Mouse (Mus musculus) heart, embryonic 14.5 days (tissue): ENCODE data around the gene Bloc1s3. TPM values are rescaled to one million over a fixed set of nuclear protein-coding genes. Genes with fewer than 3 reads are reported as not detected.
A peak's percentile ranks its signal among the peaks of the same experiment; 100 is the strongest.

Experiments
- ATAC-seq: fragments of 200-750 bp; cut with Nextera tagmentation; 2 replicates; pipeline ENCODE4 v1.8.0; 2017; ENCODE audit warnings: low read depth, moderate TSS enrichment; ENCODE audit not compliant: insufficient number of reproducible peaks, insufficient read depth, low FRiP score
- H3K27ac ChIP-seq, 2 experiments: fragments of 200-500 bp in 1 of 2; fragments of 300-500 bp in 1 of 2; sonication (generic) in 1 of 2; replicated peaks in 1 of 2; 2 replicates each; pipeline ENCODE4 v1.5.1; 2012 to 2014; ENCODE audit warnings: low read depth in 2 of 2, low read length in 2 of 2, control low read depth in 1 of 2, mild to moderate bottlenecking in 1 of 2, mixed read lengths in 1 of 2; ENCODE audit not compliant: control insufficient read depth in 1 of 2, insufficient read depth in 1 of 2
- H3K27me3 ChIP-seq: fragments of 300-500 bp; sonication (generic); 2 replicates; pipeline ENCODE4 v1.6.1; 2014; ENCODE audit warnings: mild to moderate bottlenecking, low read length, control low read depth; ENCODE audit not compliant: control insufficient read depth, insufficient read depth
- H3K36me3 ChIP-seq: fragments of 300-500 bp; sonication (generic); 2 replicates; pipeline ENCODE4 v1.6.1; 2014; ENCODE audit warnings: mild to moderate bottlenecking, control low read depth, low read length, mixed read lengths; ENCODE audit not compliant: control insufficient read depth, insufficient read depth
- H3K4me1 ChIP-seq, 2 experiments: fragments of 200-500 bp in 1 of 2; fragments of 300-500 bp in 1 of 2; sonication (generic) in 1 of 2; 2 replicates each; pipeline ENCODE4 v1.6.1; 2012 to 2014; ENCODE audit warnings: low read length in 2 of 2, control low read depth in 1 of 2, mixed read lengths in 1 of 2; ENCODE audit not compliant: control insufficient read depth in 2 of 2, insufficient read depth in 2 of 2
- H3K4me2 ChIP-seq: fragments of 300-500 bp; sonication (generic); 2 replicates; pipeline ENCODE4 v1.6.1; 2014; ENCODE audit warnings: mild to moderate bottlenecking, low read length
- H3K4me3 ChIP-seq, 2 experiments: fragments of 200-500 bp in 1 of 2; fragments of 300-500 bp in 1 of 2; sonication (generic) in 1 of 2; 2 replicates each; pipeline ENCODE4 v1.5.1; 2012 to 2014; ENCODE audit warnings: low read length in 2 of 2, mild to moderate bottlenecking in 2 of 2, control low read depth in 1 of 2, low read depth in 1 of 2, moderate library complexity in 1 of 2; ENCODE audit not compliant: control insufficient read depth in 1 of 2, insufficient read depth in 1 of 2
- H3K9ac ChIP-seq: fragments of 300-500 bp; sonication (generic); 2 replicates; pipeline ENCODE4 v1.6.1; 2014; ENCODE audit warnings: mild to moderate bottlenecking, low read length
- H3K9me3 ChIP-seq: fragments of 300-500 bp; sonication (generic); 2 replicates; pipeline ENCODE4 v1.6.1; 2016; ENCODE audit warnings: low read length, control low read depth; ENCODE audit not compliant: control insufficient read depth
- WGBS: fragments of 180-500 bp; shearing (Covaris S2); extraction: QIAGEN DNeasy Blood & Tissue Kit; methylation state at CpG from one replicate; pipeline ENCODE4 v1.1.7; 2014; 5-methylcytosine and 5-hydroxymethylcytosine counted together
- polyA plus RNA-seq: library from polyadenylated mRNA; unstranded; fragments of >200 nt; fragmentation: Nextera tagmentation; extraction: Ambion mirVana; gene quantifications from 2 replicates; pipeline ENCODE4 v1.2.1, GENCODE M21; 2014

Gene Bloc1s3
- polyA plus RNA-seq, 1 experiment from 2014 or later, result 1.7 TPM

DNA sequence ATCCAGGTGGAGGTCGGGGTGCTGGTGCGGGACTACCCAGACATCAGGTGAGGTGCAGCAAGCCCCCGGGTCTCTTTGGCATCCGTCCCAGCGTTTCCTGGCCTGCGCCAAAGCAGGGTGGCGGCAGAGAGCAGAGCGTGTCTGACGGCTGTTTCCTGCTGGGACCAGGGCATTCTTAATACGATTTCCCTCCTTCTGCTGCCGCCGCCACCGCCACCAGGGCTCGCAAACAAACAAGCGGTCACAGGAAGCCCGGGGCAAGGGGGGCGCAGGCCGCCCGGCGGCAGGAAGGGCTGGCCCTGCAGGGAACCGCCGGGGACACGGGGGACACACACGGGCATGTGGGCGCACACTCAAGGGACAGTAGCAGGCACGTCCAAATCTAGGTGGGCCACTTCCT is 16.4 kb downstream of the Bloc1s3 start:
- Histone ChIP-seq H3K9me3 (no peaks in the 10 kb centered on the region), H3K4me3 (peak overlapping the region; percentile 14 to 16; a peak in 2 of 4 replicates), H3K4me1 (peaks cover 3 to 7% of the 10 kb centered on the region in 2 experiments; a peak in 2 of 4 replicates), H3K4me2 (peak overlapping the region; percentile 60), H3K27ac (no peak overlapping the region; a peak in 1 of 4 replicates), H3K27me3 (peaks cover 44% of the 10 kb centered on the region), H3K36me3 (no peaks in the 10 kb centered on the region), H3K9ac (peak overlapping the region; percentile 51; the same call in 1 of the 2 replicates)
- WGBS, result 2% methylated on average over 26 of the region's 26 CpGs
- no peak for ATAC-seq

GRCm38 (mm10) chr7:19489525-19489924 is 18.6 kb downstream of the Bloc1s3 start:
- peaks cover 44% of the 10 kb centered on the region for H3K27me3 ChIP-seq
- H3K4me3 ChIP-seq, result peak overlapping the region; percentile 13 to 14; a peak in 2 of 4 replicates
- peak overlapping the region; percentile 44 for H3K4me2 ChIP-seq
- ATAC-seq, result no peak
- peaks cover 3 to 7% of the 10 kb centered on the region in 2 experiments; a peak in 2 of 4 replicates for H3K4me1 ChIP-seq
- H3K27ac ChIP-seq, result no peak overlapping the region
- peak overlapping the region; percentile 45; the same call in 1 of the 2 replicates for H3K9ac ChIP-seq
- no peaks in the 10 kb centered on the region for H3K9me3 ChIP-seq
- H3K36me3 ChIP-seq, result no peaks in the 10 kb centered on the region
- WGBS, result 20% methylated on average over 28 of the region's 31 CpGs

GRCm38 (mm10) chr7:19486549-19486948 is 21.6 kb downstream of the Bloc1s3 start:
- no peaks in the 10 kb centered on the region for H3K36me3 ChIP-seq
- H3K4me3 ChIP-seq, result no peak overlapping the region
- no peak overlapping the region for H3K4me2 ChIP-seq
- no peak for ATAC-seq
- H3K27ac ChIP-seq, result no peak overlapping the region
- H3K9me3 ChIP-seq, result no peaks in the 10 kb centered on the region
- H3K27me3 ChIP-seq, result peaks cover 41% of the 10 kb centered on the region
- 65% methylated on average over 7 of the region's 7 CpGs for WGBS
- no peak overlapping the region for H3K9ac ChIP-seq
- peaks cover 2 to 4% of the 10 kb centered on the region in 2 experiments; a peak in 2 of 4 replicates for H3K4me1 ChIP-seq

- peaks cover 31% of the 10 kb centered on the region for H3K27me3 ChIP-seq
- ATAC-seq, result no peak
- no peak overlapping the region for H3K4me3 ChIP-seq
- peaks cover 0 to 4% of the 10 kb centered on the region in 2 experiments; a peak in 1 of 4 replicates for H3K4me1 ChIP-seq
- no peaks in the 10 kb centered on the region for H3K36me3 ChIP-seq
- 70% methylated on average over 1 of the region's 1 CpGs for WGBS
- H3K4me2 ChIP-seq, result no peak overlapping the region
- H3K9me3 ChIP-seq, result no peaks in the 10 kb centered on the region
- H3K27ac ChIP-seq, result no peak overlapping the region
- H3K9ac ChIP-seq, result no peak overlapping the region
These were observed 22.7 kb downstream of the Bloc1s3 start for GRCm38 (mm10) chr7:19485488-19485887.

- Histone ChIP-seq H3K27me3 (peaks cover 10% of the 10 kb centered on the region), H3K9me3 (no peaks in the 10 kb centered on the region), H3K4me2 (no peak overlapping the region), H3K4me1 (no peaks in the 10 kb centered on the region), H3K9ac (no peak overlapping the region), H3K4me3 (no peak overlapping the region), H3K36me3 (no peaks in the 10 kb centered on the region), H3K27ac (no peak overlapping the region)
- no peak for ATAC-seq
- WGBS, result 83% methylated on average over 8 of the region's 8 CpGs
These were observed 24.9 kb downstream of the Bloc1s3 start for GRCm38 (mm10) chr7:19483281-19483680.

DNA sequence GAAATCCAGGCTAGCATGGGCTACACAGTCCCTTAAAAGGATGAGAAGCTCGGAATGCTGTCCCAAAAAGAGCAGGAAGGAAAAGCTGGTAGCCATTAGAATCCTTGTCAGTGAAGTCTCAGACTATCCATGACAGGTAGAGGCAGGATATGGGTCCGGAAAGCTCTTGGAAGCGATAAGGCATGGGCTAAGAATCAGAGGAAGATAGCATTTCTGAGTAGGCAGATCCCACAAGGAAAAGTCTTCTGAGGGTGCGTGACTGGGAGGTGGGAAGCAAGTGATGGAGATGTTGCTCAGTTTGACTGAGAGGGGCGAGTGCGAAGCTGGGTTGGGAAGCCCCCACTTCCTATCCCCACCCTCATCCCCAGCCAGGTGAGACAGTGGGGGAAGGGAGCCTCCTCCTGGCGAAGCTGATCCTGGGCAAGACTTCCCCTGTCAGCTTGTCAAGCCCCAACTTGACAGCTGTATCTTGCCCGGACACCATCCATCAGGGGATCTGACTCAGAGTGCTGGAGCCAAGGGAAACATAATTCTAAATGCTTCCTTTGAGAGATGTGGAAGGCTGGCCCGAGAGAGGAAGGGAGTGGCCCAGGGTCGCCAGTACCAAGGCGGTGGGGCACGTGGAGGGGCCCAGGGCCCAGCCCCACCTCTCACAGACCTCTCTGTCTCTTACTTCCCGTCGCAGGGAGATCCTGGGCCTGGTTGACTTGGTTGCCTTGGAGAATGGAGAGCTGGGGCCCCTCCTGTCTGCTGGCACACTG is 30.4 kb downstream of the Bloc1s3 start:
- WGBS, result 20% methylated on average over 13 of the region's 14 CpGs
- Histone ChIP-seq H3K4me2 (no peak overlapping the region), H3K9me3 (no peaks in the 10 kb centered on the region), H3K27ac (no peak overlapping the region; a peak in 1 of 4 replicates), H3K4me1 (peaks cover 4 to 5% of the 10 kb centered on the region in 2 experiments; a peak in 3 of 4 replicates), H3K4me3 (no peak overlapping the region), H3K27me3 (peaks cover 24% of the 10 kb centered on the region), H3K36me3 (no peaks in the 10 kb centered on the region), H3K9ac (no peak overlapping the region)
- no peak for ATAC-seq

DNA sequence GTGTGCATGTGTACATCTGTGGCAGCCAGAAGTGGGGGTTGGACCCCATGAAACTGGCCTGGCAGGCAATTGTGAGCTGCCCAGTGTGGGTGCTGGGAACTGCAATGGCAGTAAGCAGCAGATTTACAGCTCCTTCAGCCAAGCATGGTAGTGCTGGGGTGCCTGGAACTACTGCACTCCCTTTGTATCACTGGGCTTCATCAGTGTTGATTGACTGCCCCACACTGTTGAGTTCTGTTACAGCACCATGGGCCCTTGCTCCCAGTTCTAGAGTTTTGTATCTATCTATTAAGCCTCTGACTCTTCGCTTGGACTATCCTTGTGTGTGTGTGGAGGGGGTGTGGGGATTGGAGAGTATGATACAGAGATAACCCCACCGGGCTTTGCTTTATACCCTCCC is 31.1 kb downstream of the Bloc1s3 start:
- no peak overlapping the region; a peak in 1 of 4 replicates for H3K27ac ChIP-seq
- peaks cover 32% of the 10 kb centered on the region for H3K27me3 ChIP-seq
- no peaks in the 10 kb centered on the region for H3K36me3 ChIP-seq
- H3K9me3 ChIP-seq, result no peaks in the 10 kb centered on the region
- 45% methylated on average over 2 of the region's 2 CpGs for WGBS
- ATAC-seq, result no peak
- no peak overlapping the region for H3K4me2 ChIP-seq
- H3K9ac ChIP-seq, result no peak overlapping the region
- H3K4me1 ChIP-seq, result peaks cover 8% of the 10 kb centered on the region in 2 experiments; a peak in 3 of 4 replicates
- no peak overlapping the region for H3K4me3 ChIP-seq
